Mouse (Mus musculus) small intestine, adult 2 months (tissue): ENCODE measurements around the gene Olfr544. TPM values are rescaled to one million over a fixed set of nuclear protein-coding genes. Genes with fewer than 3 reads are reported as not detected.

Experiments used
- H3K27ac ChIP-seq: fragments of 200-500 bp; 2 replicates; pipeline ENCODE4 v1.5.1; 2012; ENCODE audit warnings: low read depth, low read length, control low read depth, inconsistent platforms; ENCODE audit not compliant: insufficient read depth
- H3K27me3 ChIP-seq: fragments of 200-500 bp; 2 replicates; pipeline ENCODE4 v1.6.1; 2012; ENCODE audit warnings: mild to moderate bottlenecking, moderate library complexity, low read length, inconsistent platforms; ENCODE audit not compliant: control insufficient read depth, insufficient read depth
- H3K36me3 ChIP-seq: fragments of 200-500 bp; 2 replicates; pipeline ENCODE4 v1.6.1; 2012; ENCODE audit warnings: mild to moderate bottlenecking, low read length, control low read depth, inconsistent platforms; ENCODE audit not compliant: control insufficient read depth, insufficient read depth
- H3K4me1 ChIP-seq: fragments of 200-500 bp; 2 replicates; pipeline ENCODE4 v1.6.1; 2012; ENCODE audit warnings: low read length, inconsistent platforms, mixed read lengths; ENCODE audit not compliant: control insufficient read depth, insufficient read depth, insufficient read length
- H3K4me3 ChIP-seq: fragments of 200-500 bp; 2 replicates; pipeline ENCODE4 v1.5.1; 2012; ENCODE audit warnings: low read depth, mild to moderate bottlenecking, control low read depth, inconsistent platforms, low read length, moderate library complexity
- CTCF ChIP-seq: fragments of 200-500 bp; IDR thresholded peaks from 2 replicates; pipeline ENCODE4 v1.5.1; 2012; ENCODE audit warnings: low read depth, mild to moderate bottlenecking, control low read depth, inconsistent platforms, low read length, moderate library complexity, mixed read lengths; ENCODE audit not compliant: insufficient replicate concordance, insufficient read length; ENCODE audit errors: extremely low read depth
- POLR2A ChIP-seq: fragments of 200-500 bp; IDR thresholded peaks from 2 replicates; pipeline ENCODE4 v1.6.1; 2012; ENCODE audit warnings: low read depth, mild to moderate bottlenecking, control low read depth, inconsistent platforms, low read length, moderate library complexity
- WGBS: fragments of 180-500 bp; shearing (Covaris S2); methylation state at CpG from one replicate; pipeline ENCODE4 v1.1.7; 2018; 5-methylcytosine and 5-hydroxymethylcytosine counted together
- polyA plus RNA-seq: library from polyadenylated mRNA; depleted of rRNA; stranded (reverse); fragments of >200 nt; gene quantifications from 2 replicates; pipeline ENCODE4 v1.2.3, GENCODE M21; 2012; rRNA removed

Olfr544 gene
- polyA plus RNA-seq = not detected in 2 replicates

DNA sequence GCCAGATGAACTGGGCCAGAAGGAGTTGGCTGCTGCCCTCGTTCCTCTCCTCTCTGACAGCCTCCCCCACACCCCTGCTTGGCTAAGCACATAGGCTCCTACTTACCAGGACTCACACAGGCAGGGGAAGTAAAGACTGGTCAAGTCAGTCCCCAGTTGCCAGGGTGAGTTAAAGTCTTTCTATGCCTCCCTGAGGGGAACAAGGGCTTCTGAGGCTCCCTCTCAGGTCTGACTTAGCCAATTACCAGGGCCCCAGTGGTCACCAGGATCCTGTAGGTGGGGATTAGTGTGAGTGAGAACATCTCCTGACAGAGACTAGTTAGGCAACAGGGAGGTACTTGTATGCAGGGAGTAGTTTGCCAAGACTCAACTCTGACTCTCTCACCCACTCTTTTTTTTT, at the start of gene Olfr544:
Gene Olfr544, minus strand, starts transcription at position 153 of the 400 bp plus-strand sequence.
- 48% methylated on average over 1 of the region's 1 CpGs for WGBS
- no peak within 1 kb of the TSS for H3K27ac ChIP-seq
- H3K4me1 ChIP-seq = no peaks in the 10 kb centered on the region
- no peak for TF ChIP-seq CTCF
- TF ChIP-seq POLR2A = no peak
- H3K27me3 ChIP-seq = no peaks in the 10 kb centered on the region
- H3K36me3 ChIP-seq = no peaks in the 10 kb centered on the region
- no peak within 1 kb of the TSS for H3K4me3 ChIP-seq

DNA sequence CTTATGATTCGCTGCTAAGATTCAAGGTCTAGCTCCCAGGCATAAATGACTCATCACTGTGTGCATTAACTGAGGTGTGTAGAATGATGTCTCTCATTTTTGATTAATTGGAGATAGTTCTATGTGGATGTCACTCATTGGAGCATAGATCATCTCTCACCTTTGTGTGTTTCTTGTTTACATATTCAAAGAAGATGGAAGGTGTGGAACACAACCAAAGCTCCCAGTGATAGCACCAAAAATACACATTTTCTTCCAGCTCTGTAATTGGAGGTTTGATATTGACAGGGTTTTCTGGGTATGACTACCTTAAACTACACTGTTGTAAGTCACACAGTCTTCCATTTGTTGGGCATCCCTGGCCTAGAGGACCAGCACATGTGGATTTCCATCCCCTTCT, 46.3 kb upstream of the Olfr544 start, which contains the start of gene Olfr547:
Gene Olfr547, plus strand, starts transcription at position 301 of the 400 bp plus-strand sequence.
- no peak for TF ChIP-seq POLR2A
- TF ChIP-seq CTCF = no peak
- no peaks in the 10 kb centered on the region for H3K27me3 ChIP-seq
- H3K4me3 ChIP-seq = no peak within 1 kb of the TSS
- no peaks in the 10 kb centered on the region for H3K36me3 ChIP-seq
- H3K4me1 ChIP-seq = no peaks in the 10 kb centered on the region
- 56% methylated on average over 1 of the region's 1 CpGs for WGBS
- no peak within 1 kb of the TSS for H3K27ac ChIP-seq

DNA sequence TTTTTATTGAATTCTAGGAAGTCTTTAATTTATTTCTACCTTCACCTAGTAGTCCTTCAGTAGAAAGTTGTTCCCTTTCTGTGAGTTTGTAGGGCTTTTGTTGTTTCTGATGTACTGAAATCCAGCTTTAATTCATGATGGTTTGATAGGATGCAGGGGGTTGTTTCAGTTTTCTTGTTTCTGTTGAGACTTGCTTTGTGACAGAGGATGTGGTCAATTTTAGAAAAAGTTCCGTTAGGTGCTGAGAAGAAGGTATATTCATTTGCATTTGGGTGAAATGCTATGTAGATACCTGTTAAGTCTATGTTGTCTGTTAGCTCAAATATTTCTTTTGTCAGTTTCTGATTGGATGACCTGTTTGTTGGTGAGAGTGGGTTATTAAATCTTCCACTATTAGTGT, 40.9 kb upstream of the Olfr544 start:
- H3K36me3 ChIP-seq = no peaks in the 10 kb centered on the region
- no peak for TF ChIP-seq CTCF
- TF ChIP-seq POLR2A = no peak
- no peak overlapping the region for H3K27ac ChIP-seq
- no peak overlapping the region for H3K4me3 ChIP-seq
- H3K4me1 ChIP-seq = no peaks in the 10 kb centered on the region
- WGBS = 65% methylated on average over 1 of the region's 1 CpGs
- H3K27me3 ChIP-seq = no peaks in the 10 kb centered on the region; the same call in 1 of the 2 replicates

DNA sequence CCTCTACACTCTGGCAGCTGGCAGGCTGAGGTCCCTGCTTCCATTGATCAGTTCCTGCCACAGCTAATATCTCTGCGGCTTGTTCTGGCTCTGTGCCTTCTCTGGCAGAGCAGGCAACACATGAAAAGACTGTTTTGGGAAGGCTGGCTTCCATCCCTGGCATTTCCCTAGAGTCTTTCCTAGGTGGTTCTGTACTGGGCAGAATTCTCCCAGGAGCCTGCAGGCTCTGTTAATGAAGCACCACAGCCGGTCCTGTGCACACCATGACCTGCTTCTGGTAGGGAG, 28.9 kb upstream of the Olfr544 start:
- H3K27ac ChIP-seq = no peak overlapping the region
- no peaks in the 10 kb centered on the region for H3K36me3 ChIP-seq
- no peak for TF ChIP-seq POLR2A
- H3K4me1 ChIP-seq = no peaks in the 10 kb centered on the region; the same call in 1 of the 2 replicates
- WGBS = 58% methylated on average over 2 of the region's 2 CpGs
- H3K4me3 ChIP-seq = no peak overlapping the region
- H3K27me3 ChIP-seq = no peaks in the 10 kb centered on the region

DNA sequence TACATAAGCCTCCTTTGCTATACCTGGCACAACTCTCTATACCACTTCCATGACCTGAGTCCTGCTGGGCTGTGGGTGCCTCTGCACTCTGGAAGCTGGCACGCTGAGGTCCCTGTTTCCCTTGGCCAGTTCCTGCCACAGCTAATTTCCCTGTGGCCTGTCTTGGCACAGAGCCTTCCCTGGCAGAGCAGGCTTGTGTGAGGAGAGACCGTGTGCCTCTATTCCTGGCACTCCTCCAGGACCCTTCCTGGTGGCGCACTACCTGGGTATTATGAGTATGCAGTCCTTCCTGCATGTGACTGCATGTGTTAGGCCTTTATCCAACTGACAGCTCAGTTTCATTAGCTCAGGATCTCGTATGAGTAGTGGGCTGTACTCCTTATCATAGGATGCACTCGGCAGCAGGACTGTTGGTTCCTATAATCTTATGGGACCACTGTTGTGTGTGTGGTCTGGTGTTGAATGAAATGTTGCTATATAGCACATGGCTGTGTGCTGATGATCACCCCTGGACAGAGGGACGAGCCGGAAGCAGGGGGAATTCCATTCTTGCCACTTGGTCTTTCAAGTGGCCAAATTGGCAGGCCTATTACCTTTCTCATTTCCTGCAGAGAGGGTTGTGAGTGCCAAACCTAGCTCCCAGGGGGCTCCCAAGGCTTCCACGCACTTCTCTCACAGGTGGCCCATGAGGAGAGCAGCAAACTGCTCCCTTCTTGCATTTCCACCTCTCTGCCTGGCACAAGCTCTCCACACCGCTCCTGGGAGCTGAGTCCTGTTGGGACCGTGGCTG, 28.3 kb upstream of the Olfr544 start:
- H3K36me3 ChIP-seq = no peaks in the 10 kb centered on the region
- WGBS = 40% methylated on average over 10 of the region's 10 CpGs
- no peak overlapping the region for H3K27ac ChIP-seq
- TF ChIP-seq CTCF (no peak), POLR2A (no peak)
- H3K4me1 ChIP-seq = no peaks in the 10 kb centered on the region; the same call in 1 of the 2 replicates
- H3K4me3 ChIP-seq = no peak overlapping the region
- H3K27me3 ChIP-seq = no peaks in the 10 kb centered on the region

DNA sequence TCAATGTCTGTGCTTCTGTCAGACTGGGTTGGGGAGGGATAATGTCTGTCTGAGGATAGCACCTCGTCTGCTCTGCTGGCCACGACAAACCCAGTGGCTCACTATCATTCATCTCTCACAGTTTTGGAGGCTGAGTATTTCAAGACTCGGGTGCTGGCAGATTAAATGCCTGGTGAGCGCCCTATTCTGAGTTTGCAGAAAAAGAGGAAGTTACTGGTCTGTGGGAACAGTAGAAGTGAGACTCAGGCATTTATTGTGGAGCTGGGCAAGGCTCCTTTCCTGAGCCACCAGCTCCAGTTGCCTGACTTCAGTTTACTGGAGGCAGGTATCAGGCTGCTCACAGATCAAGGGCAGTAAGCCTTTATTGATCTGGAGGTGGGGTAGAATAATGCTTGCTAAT, 26.0 kb upstream of the Olfr544 start:
- no peak for TF ChIP-seq CTCF
- no peak for TF ChIP-seq POLR2A
- WGBS = 71% methylated on average over 4 of the region's 4 CpGs
- Histone ChIP-seq H3K36me3 (no peaks in the 10 kb centered on the region), H3K4me3 (no peak overlapping the region), H3K4me1 (no peaks in the 10 kb centered on the region; the same call in 1 of the 2 replicates), H3K27me3 (no peaks in the 10 kb centered on the region), H3K27ac (no peak overlapping the region)

DNA sequence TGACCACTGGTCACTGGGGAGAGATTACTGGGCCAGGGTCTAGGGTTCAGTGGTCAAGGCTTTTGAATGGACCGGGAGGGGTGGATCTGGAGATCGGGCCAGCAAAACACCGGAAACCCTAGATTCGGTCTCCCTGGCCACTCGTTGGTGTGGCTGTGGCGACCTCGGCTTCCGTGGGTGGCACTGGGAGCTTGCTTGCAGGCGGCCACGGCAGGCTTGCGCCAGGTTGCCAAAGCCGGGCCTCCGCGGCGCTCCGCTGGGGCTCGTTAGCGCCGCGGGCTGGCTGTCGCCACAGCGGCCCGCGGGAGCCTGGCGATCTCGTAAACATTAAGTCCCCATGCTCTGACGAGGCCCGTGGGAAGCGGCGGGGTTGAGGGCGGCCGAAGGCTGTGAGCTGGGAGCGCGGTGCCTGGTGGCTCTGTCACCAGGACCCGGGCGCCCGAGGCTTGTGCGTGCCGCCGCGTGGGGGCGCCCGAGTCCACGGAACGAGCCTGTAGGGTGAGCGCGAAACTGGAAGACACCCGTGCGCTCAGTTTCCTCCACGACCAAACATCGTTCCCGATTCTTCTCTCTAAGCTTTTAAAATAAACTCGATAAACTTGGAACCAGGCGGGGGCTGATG, 24.8 kb upstream of the Olfr544 start:
- WGBS = 1% methylated on average over 54 of the region's 54 CpGs
- no peaks in the 10 kb centered on the region for H3K27me3 ChIP-seq
- H3K36me3 ChIP-seq = no peaks in the 10 kb centered on the region
- H3K4me1 ChIP-seq = no peaks in the 10 kb centered on the region; the same call in 1 of the 2 replicates
- H3K27ac ChIP-seq = no peak overlapping the region
- TF ChIP-seq POLR2A (no peak), CTCF (peak; percentile 78; the same call in 1 of the 2 replicates)
- H3K4me3 ChIP-seq = peak overlapping the region; percentile 55
